Comparison of ENCODE assay signal across 20 mouse cellular contexts in the genomic region with DNA sequence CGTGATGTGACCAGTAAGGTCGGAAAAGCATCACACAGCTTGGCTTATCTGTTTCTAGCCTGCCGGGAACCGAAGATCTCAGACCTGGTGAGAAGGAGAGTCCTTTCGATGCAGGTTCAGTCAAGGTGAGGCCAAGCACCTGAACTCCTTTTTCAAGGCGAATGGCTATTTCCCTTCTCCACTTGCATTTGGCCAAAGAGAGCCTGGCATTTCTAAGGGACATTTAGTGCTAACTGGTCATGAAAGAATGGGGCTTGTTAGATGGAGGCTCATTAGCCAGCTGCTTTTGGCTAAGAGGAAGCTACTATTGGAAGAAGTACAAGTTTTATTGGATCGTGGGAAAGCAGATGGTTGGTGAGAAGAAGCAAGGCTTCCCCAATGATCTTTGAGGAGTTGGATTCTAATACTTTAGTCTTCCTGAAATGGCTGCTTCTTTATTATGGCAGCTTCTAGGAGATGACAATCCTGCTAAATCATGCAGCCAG. TPM values are rescaled to one million over a fixed set of nuclear protein-coding genes. Genes with fewer than 3 reads are reported as not detected.
A peak's percentile ranks its signal among the peaks of the same experiment; 100 is the strongest.
DNase-seq lines count a peak whose midpoint lies in the region; TF ChIP-seq lines count a peak whose summit lies in the region.
"Had no signal": no experiment of that assay in that cellular context is flagged by ENCODE, and none has a peak within 500 bp of the region (broad histone marks: within the 10 kb centered on the region; RNA-seq: fewer than 3 reads in every experiment).

No protein-coding gene starts in this region.

- H3K27ac ChIP-seq in heart, adult 2 months = no peak overlapping the region
- peak overlapping the region; percentile 93 for H3K27ac ChIP-seq in layer of hippocampus, adult 2 months
- H3K27ac ChIP-seq: embryonic facial prominence, embryonic 10.5 days; forebrain, embryonic 15.5 days; hindbrain, embryonic 13.5 days; hindbrain, postnatal 0 days had no signal

- TF ChIP-seq EP300 in heart, adult 2 months (IDR thresholded peaks at IDR 0.05; ENCODE audit: insufficient read depth, low read depth, low read length) = no peak

- no peak overlapping the region for H3K4me3 ChIP-seq in heart, adult 2 months
- peak overlapping the region; percentile 9; the same call in 1 of the 2 replicates for H3K4me3 ChIP-seq in layer of hippocampus, adult 2 months
- H3K4me3 ChIP-seq: embryonic facial prominence, embryonic 10.5 days; forebrain, embryonic 15.5 days; heart, embryonic 12.5 days; hindbrain, embryonic 13.5 days had no signal

- H3K9ac ChIP-seq in heart, adult 2 months (ENCODE audit: low read depth, low read length) = no peak overlapping the region
- H3K9ac ChIP-seq: forebrain, embryonic 15.5 days; heart, embryonic 12.5 days; hindbrain, embryonic 13.5 days had no signal

- intact Hi-C loops in heart, adult 2 months (cut with DNase I) = no loop called here

- H3K79me2 ChIP-seq in heart, adult 2 months (replicated peaks; ENCODE audit: control insufficient read depth, insufficient read depth, low read length) = no peaks in the 10 kb centered on the region

- no peaks in the 10 kb centered on the region; the same call in 1 of the 2 replicates for H3K4me1 ChIP-seq in heart, adult 2 months (ENCODE audit: control insufficient read depth, insufficient read depth, low read length)
- H3K4me1 ChIP-seq: heart, embryonic 12.5 days had no signal

- H3K36me3 ChIP-seq in heart, adult 2 months (ENCODE audit: control insufficient read depth, insufficient read depth, low read length) = no peaks in the 10 kb centered on the region
- H3K36me3 ChIP-seq: embryonic facial prominence, embryonic 10.5 days; forebrain, embryonic 15.5 days; heart, embryonic 12.5 days; hindbrain, embryonic 13.5 days had no signal

- H3K27me3 ChIP-seq in heart, adult 2 months (ENCODE audit: control insufficient read depth, insufficient read depth, low read length) = no peaks in the 10 kb centered on the region
- H3K27me3 ChIP-seq: forebrain, embryonic 15.5 days; heart, embryonic 12.5 days; hindbrain, embryonic 13.5 days had no signal

- no peak for TF ChIP-seq POLR2A in heart, adult 2 months (IDR thresholded peaks at IDR 0.05; ENCODE audit: insufficient read depth, low read depth, low read length)
- no peak for TF ChIP-seq POLR2A in brain, embryonic 14.5 days (IDR thresholded peaks at IDR 0.05; ENCODE audit: borderline replicate concordance, extremely low read depth, insufficient read depth, insufficient read length, poor library complexity, severe bottlenecking)

- peak; percentile 21 to 37 for DNase-seq in heart, adult 18-20 months
- DNase-seq in heart, adult 2 months = no peak
- DNase-seq in layer of hippocampus, adult 2 months (ENCODE audit: low spot score in 2 of 2) = peak in 1 of 2 experiments; percentile 65
- DNase-seq in layer of hippocampus, postnatal 25 days (ENCODE audit: extremely low spot score in 1 of 2, low spot score in 1 of 2) = no peak
- peak; percentile 46 for DNase-seq in Muller cell, postnatal 12 days (ENCODE audit: inconsistent ontology term)
- DNase-seq in brain, embryonic 14.5 days (ENCODE audit: low read depth) = peak; percentile 46
- DNase-seq in cerebellum, adult 11 months = no peak
- DNase-seq: adrenal gland, adult 8-10 months; adrenal gland, postnatal 36 days; cerebellum, adult 11-12 months; cerebellum, adult 9-11 months; cerebellum, postnatal 36 days; gastrocnemius, postnatal 14 days; kidney, adult 11 months had no signal

- WGBS in heart, adult 2 months = 85% methylated on average over 7 of the region's 7 CpGs

- no peak for TF ChIP-seq CTCF in heart, adult 2 months (IDR thresholded peaks at IDR 0.05)
- TF ChIP-seq CTCF in layer of hippocampus, adult 2 months (conservative IDR thresholded peaks at IDR 0.05) = no peak
- TF ChIP-seq CTCF in brain, embryonic 14.5 days (IDR thresholded peaks at IDR 0.05; ENCODE audit: borderline replicate concordance, extremely low read depth, insufficient read depth, insufficient read length) = no peak

RNA-seq across cellular contexts. Expression of a gene that starts 22.3 kb away (rescaled TPM):
- total RNA-seq in heart, adult 18-20 months (2021) = under 1 TPM; 0.22 to 0.62 TPM
- under 1 TPM; 0.29 to 0.50 TPM for total RNA-seq in heart, adult 2 months (2021)
- polyA plus RNA-seq in heart, adult 2 months (2012; rRNA removed) = 0.12 and 0.76 TPM in 2 replicates
- 1,000 to 10,000 TPM; 1,761 to 1,800 TPM for total RNA-seq in layer of hippocampus, adult 2 months (2021)
- total RNA-seq in layer of hippocampus, postnatal 25 days (2021) = 1,000 to 10,000 TPM; 1,831 to 2,193 TPM
- 27.1 and 46.2 TPM in 2 replicates for polyA plus RNA-seq in brain, embryonic 14.5 days (2012; rRNA removed)
- total RNA-seq: hematopoietic stem cell, adult 5-6 weeks had no signal

Comparison
In these comparisons a context has a peak if more than half of its experiments do, and no peak if none do; other contexts are left out.
1. DNase-seq: peak in heart, adult 18-20 months (2 of 2), Muller cell, postnatal 12 days (single experiment) and brain, embryonic 14.5 days (single experiment); none in heart, adult 2 months (0 of 2), layer of hippocampus, postnatal 25 days (0 of 2) and cerebellum, adult 11 months (single experiment).
2. RNA of a gene that starts 22.3 kb away (total RNA-seq): 1,831 to 2,193 TPM in layer of hippocampus, postnatal 25 days and 1,761 to 1,800 TPM in layer of hippocampus, adult 2 months; 0.22 to 0.62 TPM in heart, adult 18-20 months and 0.29 to 0.50 TPM in heart, adult 2 months; every median in the first group is over 1,000 times any median in the second.